Mouse (Mus musculus) forebrain, embryonic 14.5 days (tissue): ENCODE results near the gene 4930550C14Rik. TPM values are rescaled to one million over a fixed set of nuclear protein-coding genes. Genes with fewer than 3 reads are reported as not detected.
A peak's percentile ranks its signal among the peaks of the same experiment; 100 is the strongest.

ENCODE experiments used
- ATAC-seq: fragments of 200-750 bp; cut with Nextera tagmentation; 2 replicates; pipeline ENCODE4 v1.8.0; 2017; ENCODE audit warnings: mild to moderate bottlenecking, moderate library complexity
- DNase-seq: peaks from one replicate; pipeline ENCODE4 v3.0.0-alpha.2; 2015; ENCODE audit warnings: low spot score
- H3K27ac ChIP-seq: fragments of 300-500 bp; sonication (generic); 2 replicates; pipeline ENCODE4 v1.5.1; 2014; ENCODE audit warnings: low read depth, mild to moderate bottlenecking, control low read depth, low read length, moderate library complexity
- H3K27me3 ChIP-seq: fragments of 300-500 bp; sonication (generic); replicated peaks from 2 replicates; pipeline ENCODE4 v1.6.1; 2014; ENCODE audit warnings: low read length, control low read depth, mixed read lengths; ENCODE audit not compliant: control insufficient read depth, insufficient read depth
- H3K36me3 ChIP-seq: fragments of 300-500 bp; sonication (generic); 2 replicates; pipeline ENCODE4 v1.6.1; 2014; ENCODE audit warnings: low read length, control low read depth; ENCODE audit not compliant: control insufficient read depth, insufficient read depth
- H3K4me1 ChIP-seq: fragments of 300-500 bp; sonication (generic); 2 replicates; pipeline ENCODE4 v1.6.1; 2014; ENCODE audit warnings: antibody characterized with exemption, low read length, control low read depth; ENCODE audit not compliant: control insufficient read depth, insufficient read depth
- H3K4me2 ChIP-seq: fragments of 300-500 bp; sonication (generic); 2 replicates; pipeline ENCODE4 v1.6.1; 2014; ENCODE audit warnings: mild to moderate bottlenecking, control low read depth, low read length
- H3K4me3 ChIP-seq: fragments of 300-500 bp; sonication (generic); 2 replicates; pipeline ENCODE4 v1.5.1; 2014; ENCODE audit warnings: low read depth, low read length, control low read depth
- H3K9ac ChIP-seq: fragments of 300-500 bp; sonication (generic); 2 replicates; pipeline ENCODE4 v1.6.1; 2014; ENCODE audit warnings: mild to moderate bottlenecking, low read length, control low read depth, moderate library complexity
- H3K9me3 ChIP-seq: fragments of 300-500 bp; sonication (generic); replicated peaks from 2 replicates; pipeline ENCODE4 v1.6.1; 2016; ENCODE audit warnings: low read length, control low read depth, mixed read lengths; ENCODE audit not compliant: control insufficient read depth
- WGBS: fragments of 180-500 bp; shearing (Covaris S2); extraction: QIAGEN DNeasy Blood & Tissue Kit; methylation state at CpG from one replicate; pipeline ENCODE4 v1.1.7; 2014; 5-methylcytosine and 5-hydroxymethylcytosine counted together
- polyA plus RNA-seq: library from polyadenylated mRNA; unstranded; fragments of >200 nt; fragmentation: Nextera tagmentation; extraction: Ambion mirVana; gene quantifications from 2 replicates; pipeline ENCODE4 v1.2.1, GENCODE M21; 2014

Gene 4930550C14Rik
- polyA plus RNA-seq = 0.17 and 0.57 TPM in 2 replicates

GRCm38 (mm10) chr9:53402291-53402711, at the start of gene 4930550C14Rik:
TSS of gene 4930550C14Rik (plus strand) at chr9:53402325.
- 18% methylated on average over 11 of the region's 11 CpGs for WGBS
- H3K27ac ChIP-seq = no peak within 1 kb of the TSS

GRCm38 (mm10) chr9:53353161-53353560, 49.0 kb upstream of the 4930550C14Rik start:
- H3K9ac ChIP-seq = no peak overlapping the region
- H3K4me2 ChIP-seq = no peak overlapping the region
- DNase-seq = no peak
- H3K4me1 ChIP-seq = no peaks in the 10 kb centered on the region
- H3K36me3 ChIP-seq = no peaks in the 10 kb centered on the region
- 88% methylated on average over 5 of the region's 5 CpGs for WGBS
- H3K9me3 ChIP-seq = no peaks in the 10 kb centered on the region
- H3K27me3 ChIP-seq = no peaks in the 10 kb centered on the region
- H3K4me3 ChIP-seq = no peak overlapping the region
- ATAC-seq = no peak
- no peak overlapping the region for H3K27ac ChIP-seq

More at GRCm38 (mm10) chr9:53402291-53402711, at the start of gene 4930550C14Rik:
- H3K9me3 ChIP-seq = no peaks in the 10 kb centered on the region
- peak within 1 kb of the TSS; percentile 25; the same call in 1 of the 2 replicates for H3K9ac ChIP-seq
- H3K4me1 ChIP-seq = peaks cover 5% of the 10 kb centered on the region; the same call in 1 of the 2 replicates
- no peak within 1 kb of the TSS for H3K4me3 ChIP-seq
- DNase-seq (peak; percentile 60), ATAC-seq (no peak)
- H3K4me2 ChIP-seq = peak within 1 kb of the TSS; percentile 33
- no peaks in the 10 kb centered on the region for H3K27me3 ChIP-seq
- no peaks in the 10 kb centered on the region for H3K36me3 ChIP-seq

GRCm38 (mm10) chr9:53356219-53357155, 45.6 kb upstream of the 4930550C14Rik start:
- DNase-seq = no peak
- WGBS = 82% methylated on average over 14 of the region's 14 CpGs

GRCm38 (mm10) chr9:53371339-53371738, 30.8 kb upstream of the 4930550C14Rik start:
- DNase-seq = no peak
- Histone ChIP-seq H3K27ac (no peak overlapping the region), H3K4me3 (no peak overlapping the region), H3K36me3 (no peaks in the 10 kb centered on the region), H3K4me2 (no peak overlapping the region), H3K4me1 (no peaks in the 10 kb centered on the region), H3K27me3 (no peaks in the 10 kb centered on the region), H3K9ac (no peak overlapping the region), H3K9me3 (no peaks in the 10 kb centered on the region)
- ATAC-seq = no peak
- WGBS = 84% methylated on average over 3 of the region's 3 CpGs

More at GRCm38 (mm10) chr9:53356219-53357155, 45.6 kb upstream of the 4930550C14Rik start:
- Histone ChIP-seq H3K9ac (no peak overlapping the region), H3K4me1 (no peaks in the 10 kb centered on the region), H3K27ac (no peak overlapping the region), H3K27me3 (no peaks in the 10 kb centered on the region), H3K4me2 (no peak overlapping the region), H3K9me3 (no peaks in the 10 kb centered on the region), H3K4me3 (no peak overlapping the region), H3K36me3 (no peaks in the 10 kb centered on the region)
- ATAC-seq = no peak

- ATAC-seq (no peak), DNase-seq (no peak)
- H3K9me3 ChIP-seq = no peaks in the 10 kb centered on the region
- no peak overlapping the region for H3K4me2 ChIP-seq
- H3K4me1 ChIP-seq = no peaks in the 10 kb centered on the region
- 82% methylated on average over 4 of the region's 4 CpGs for WGBS
- H3K27me3 ChIP-seq = no peaks in the 10 kb centered on the region
- no peaks in the 10 kb centered on the region for H3K36me3 ChIP-seq
- H3K9ac ChIP-seq = no peak overlapping the region
- H3K4me3 ChIP-seq = no peak overlapping the region
- no peak overlapping the region for H3K27ac ChIP-seq
Observed at GRCm38 (mm10) chr9:53375907-53376306, 26.2 kb upstream of the 4930550C14Rik start.

GRCm38 (mm10) chr9:53376820-53377219, 25.3 kb upstream of the 4930550C14Rik start:
- Histone ChIP-seq H3K9ac (no peak overlapping the region), H3K4me1 (no peaks in the 10 kb centered on the region), H3K4me2 (no peak overlapping the region), H3K9me3 (no peaks in the 10 kb centered on the region), H3K27ac (no peak overlapping the region), H3K4me3 (no peak overlapping the region), H3K27me3 (no peaks in the 10 kb centered on the region), H3K36me3 (no peaks in the 10 kb centered on the region)
- no peak for ATAC-seq
- DNase-seq = no peak
- 88% methylated on average over 13 of the region's 13 CpGs for WGBS

GRCm38 (mm10) chr9:53377597-53377996, 24.5 kb upstream of the 4930550C14Rik start:
- DNase-seq = no peak
- Histone ChIP-seq H3K27me3 (no peaks in the 10 kb centered on the region), H3K36me3 (no peaks in the 10 kb centered on the region), H3K9ac (no peak overlapping the region), H3K4me1 (no peaks in the 10 kb centered on the region), H3K4me2 (no peak overlapping the region), H3K9me3 (no peaks in the 10 kb centered on the region), H3K27ac (no peak overlapping the region), H3K4me3 (no peak overlapping the region)
- 64% methylated on average over 5 of the region's 5 CpGs for WGBS
- ATAC-seq = no peak

- DNase-seq (no peak), ATAC-seq (no peak)
- H3K36me3 ChIP-seq = no peaks in the 10 kb centered on the region
- no peak overlapping the region for H3K9ac ChIP-seq
- H3K27me3 ChIP-seq = no peaks in the 10 kb centered on the region
- no peaks in the 10 kb centered on the region for H3K4me1 ChIP-seq
- no peak overlapping the region for H3K4me2 ChIP-seq
- no peak overlapping the region for H3K27ac ChIP-seq
- H3K4me3 ChIP-seq = no peak overlapping the region
- 89% methylated on average over 3 of the region's 3 CpGs for WGBS
- H3K9me3 ChIP-seq = no peaks in the 10 kb centered on the region
Observed at GRCm38 (mm10) chr9:53378171-53378570, 24.0 kb upstream of the 4930550C14Rik start.

- ATAC-seq = no peak
- H3K9me3 ChIP-seq = no peaks in the 10 kb centered on the region
- no peak overlapping the region for H3K9ac ChIP-seq
- no peak for DNase-seq
- no peaks in the 10 kb centered on the region for H3K36me3 ChIP-seq
- H3K27me3 ChIP-seq = no peaks in the 10 kb centered on the region
- WGBS = 91% methylated on average over 2 of the region's 2 CpGs
- no peak overlapping the region for H3K4me3 ChIP-seq
- no peak overlapping the region for H3K4me2 ChIP-seq
- peaks cover 2% of the 10 kb centered on the region; the same call in 1 of the 2 replicates for H3K4me1 ChIP-seq
- no peak overlapping the region for H3K27ac ChIP-seq
Observed at GRCm38 (mm10) chr9:53380595-53380994, 21.5 kb upstream of the 4930550C14Rik start.
